Mouse (Mus musculus): ENCODE measurements at regions not wholly inside any gene's neighbourhood (a gene's known extent, or its start where the extent isn't known, plus 50 kb on each side); places are given as distances from the start of the nearest gene placed in this dataset.

DNA sequence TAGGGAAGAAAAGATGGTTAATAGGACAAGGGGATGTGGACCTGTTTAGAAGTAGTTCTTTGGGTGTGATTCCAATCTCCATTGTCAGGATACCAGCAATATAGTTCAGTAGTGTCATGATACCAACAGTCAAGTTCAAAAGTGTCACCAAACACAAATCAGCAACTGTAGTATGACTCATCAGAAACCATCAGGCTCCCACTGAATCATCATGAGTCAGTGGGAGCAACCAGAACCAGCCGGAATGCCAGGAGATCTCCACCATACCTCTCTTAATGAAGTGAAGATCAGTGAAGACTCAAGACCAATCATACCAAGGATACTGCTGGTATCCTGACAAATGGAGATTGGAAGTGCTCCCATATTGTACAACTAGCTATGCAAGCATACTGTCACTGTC lies 410.5 kb downstream of the Rnf144b start:
- H3K4me2 ChIP-seq (ENCODE audit: low read length), result no peak overlapping the region
- H3K4me3 ChIP-seq (ENCODE audit: control insufficient read depth in 1 of 2, insufficient read depth in 1 of 2, low read depth in 1 of 2, low read length in 2 of 2), result no peak overlapping the region
- no peak overlapping the region for H3K9ac ChIP-seq (ENCODE audit: low read length)
- ATAC-seq (ENCODE audit: insufficient number of reproducible peaks, insufficient read depth, low FRiP score, low read depth), result no peak
- no peaks in the 10 kb centered on the region for H3K4me1 ChIP-seq (ENCODE audit: control insufficient read depth in 2 of 2, insufficient read depth in 2 of 2, low read length in 2 of 2)
- no peak overlapping the region for H3K27ac ChIP-seq (replicated peaks in 1 of 2; ENCODE audit: control insufficient read depth in 1 of 2, insufficient read depth in 1 of 2, low read depth in 2 of 2, low read length in 2 of 2)
- 87% methylated on average over 1 of the region's 1 CpGs for WGBS
- no peaks in the 10 kb centered on the region for H3K36me3 ChIP-seq (ENCODE audit: control insufficient read depth, insufficient read depth, low read length)
- no peaks in the 10 kb centered on the region for H3K9me3 ChIP-seq (ENCODE audit: control insufficient read depth, low read length)
- H3K27me3 ChIP-seq (ENCODE audit: control insufficient read depth, insufficient read depth, low read length), result no peaks in the 10 kb centered on the region

DNA sequence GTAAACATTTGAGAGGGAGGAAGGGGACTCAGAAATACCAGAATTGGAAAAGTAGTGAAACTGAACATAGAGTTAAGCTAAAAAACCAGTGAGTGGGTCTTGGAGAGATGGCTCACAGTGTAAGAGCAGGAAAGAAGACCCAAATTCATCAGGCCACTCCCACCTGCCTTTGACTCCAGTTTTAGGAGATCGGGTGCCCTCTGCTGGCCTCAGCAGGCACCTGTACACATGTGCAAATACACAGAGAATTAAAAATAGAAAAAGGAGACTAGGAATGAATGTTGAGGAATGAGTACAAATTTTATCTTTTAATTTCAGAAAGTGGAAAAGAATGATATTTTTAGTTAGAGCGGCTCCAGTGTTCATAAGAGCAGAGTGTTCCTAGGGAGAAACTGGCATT lies 414.7 kb downstream of the Rnf144b start:
- Histone ChIP-seq H3K9ac (ENCODE audit: low read length) (no peak overlapping the region), H3K27me3 (ENCODE audit: control insufficient read depth, insufficient read depth, low read length) (no peaks in the 10 kb centered on the region), H3K4me1 (ENCODE audit: control insufficient read depth in 2 of 2, insufficient read depth in 2 of 2, low read length in 2 of 2) (peaks cover 0 to 6% of the 10 kb centered on the region in 2 experiments; a peak in 2 of 4 replicates), H3K4me2 (ENCODE audit: low read length) (no peak overlapping the region), H3K36me3 (ENCODE audit: control insufficient read depth, insufficient read depth, low read length) (no peaks in the 10 kb centered on the region), H3K4me3 (ENCODE audit: control insufficient read depth in 1 of 2, insufficient read depth in 1 of 2, low read depth in 1 of 2, low read length in 2 of 2) (no peak overlapping the region), H3K27ac (replicated peaks in 1 of 2; ENCODE audit: control insufficient read depth in 1 of 2, insufficient read depth in 1 of 2, low read depth in 2 of 2, low read length in 2 of 2) (no peak overlapping the region), H3K9me3 (ENCODE audit: control insufficient read depth, low read length) (no peaks in the 10 kb centered on the region)
- 89% methylated on average over 2 of the region's 2 CpGs for WGBS
- no peak for ATAC-seq (ENCODE audit: insufficient number of reproducible peaks, insufficient read depth, low FRiP score, low read depth)

- ATAC-seq (ENCODE audit: insufficient number of reproducible peaks, insufficient read depth, low FRiP score, low read depth), result no peak
- H3K27ac ChIP-seq (replicated peaks in 1 of 2; ENCODE audit: control insufficient read depth in 1 of 2, insufficient read depth in 1 of 2, low read depth in 2 of 2, low read length in 2 of 2), result no peak overlapping the region
- H3K9me3 ChIP-seq (ENCODE audit: control insufficient read depth, low read length), result no peaks in the 10 kb centered on the region
- WGBS, result 73% methylated on average over 6 of the region's 6 CpGs
- no peak overlapping the region for H3K4me3 ChIP-seq (ENCODE audit: control insufficient read depth in 1 of 2, insufficient read depth in 1 of 2, low read depth in 1 of 2, low read length in 2 of 2)
- no peak overlapping the region for H3K4me2 ChIP-seq (ENCODE audit: low read length)
- no peaks in the 10 kb centered on the region for H3K27me3 ChIP-seq (ENCODE audit: control insufficient read depth, insufficient read depth, low read length)
- no peak overlapping the region for H3K9ac ChIP-seq (ENCODE audit: low read length)
- H3K36me3 ChIP-seq (ENCODE audit: control insufficient read depth, insufficient read depth, low read length), result no peaks in the 10 kb centered on the region
- H3K4me1 ChIP-seq (ENCODE audit: control insufficient read depth in 2 of 2, insufficient read depth in 2 of 2, low read length in 2 of 2), result no peaks in the 10 kb centered on the region
Observed at GRCm38 (mm10) chr13:47549626-47550025, 427.2 kb downstream of the Rnf144b start.

DNA sequence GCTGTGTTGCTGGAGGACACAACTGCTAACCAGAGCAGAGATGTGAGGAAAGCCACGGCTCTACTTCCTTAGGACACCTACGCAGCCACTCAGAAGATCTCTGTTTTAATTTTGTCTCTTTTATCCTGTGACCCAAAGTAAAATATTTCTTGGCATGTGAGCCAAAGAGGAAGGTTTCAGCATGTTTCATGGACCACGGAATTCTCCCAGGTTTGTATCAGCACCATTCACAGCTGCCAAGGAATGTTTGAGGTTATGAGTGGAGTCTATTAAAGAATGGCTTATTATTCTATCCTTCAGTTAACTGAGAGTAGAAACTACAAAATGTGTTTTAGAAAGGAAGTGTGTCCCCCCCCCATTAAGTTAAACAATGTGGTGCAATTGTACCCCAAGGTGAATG lies 429.8 kb downstream of the Rnf144b start:
- no peaks in the 10 kb centered on the region for H3K9me3 ChIP-seq (ENCODE audit: control insufficient read depth, low read length)
- no peak overlapping the region for H3K27ac ChIP-seq (replicated peaks in 1 of 2; ENCODE audit: control insufficient read depth in 1 of 2, insufficient read depth in 1 of 2, low read depth in 2 of 2, low read length in 2 of 2)
- no peaks in the 10 kb centered on the region for H3K36me3 ChIP-seq (ENCODE audit: control insufficient read depth, insufficient read depth, low read length)
- no peak overlapping the region for H3K4me3 ChIP-seq (ENCODE audit: control insufficient read depth in 1 of 2, insufficient read depth in 1 of 2, low read depth in 1 of 2, low read length in 2 of 2)
- H3K27me3 ChIP-seq (ENCODE audit: control insufficient read depth, insufficient read depth, low read length), result no peaks in the 10 kb centered on the region
- ATAC-seq (ENCODE audit: insufficient number of reproducible peaks, insufficient read depth, low FRiP score, low read depth), result no peak
- H3K4me2 ChIP-seq (ENCODE audit: low read length), result no peak overlapping the region
- 80% methylated on average over 3 of the region's 3 CpGs for WGBS
- no peak overlapping the region for H3K9ac ChIP-seq (ENCODE audit: low read length)
- no peaks in the 10 kb centered on the region for H3K4me1 ChIP-seq (ENCODE audit: control insufficient read depth in 2 of 2, insufficient read depth in 2 of 2, low read length in 2 of 2)

DNA sequence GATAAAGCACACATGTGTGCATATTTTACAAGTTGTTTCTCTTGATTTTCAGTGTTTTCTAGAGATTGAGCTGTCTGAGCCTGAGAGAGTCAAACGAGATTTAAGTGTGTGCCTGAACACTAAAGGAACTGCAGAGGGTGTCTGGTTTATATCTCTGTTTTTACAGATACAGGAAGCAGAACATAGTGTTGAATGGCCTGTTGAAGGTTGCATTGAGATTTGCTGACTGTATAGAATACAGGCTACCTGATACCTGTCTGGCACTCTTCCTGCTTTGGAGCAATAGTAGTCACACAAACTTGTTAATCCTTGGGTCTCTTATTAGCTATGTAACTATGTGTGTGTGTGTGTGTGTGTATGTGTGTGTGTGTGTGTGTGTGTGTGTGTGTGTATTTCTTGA lies 431.7 kb downstream of the Rnf144b start:
- no peaks in the 10 kb centered on the region for H3K27me3 ChIP-seq (ENCODE audit: control insufficient read depth, insufficient read depth, low read length)
- H3K4me3 ChIP-seq (ENCODE audit: control insufficient read depth in 1 of 2, insufficient read depth in 1 of 2, low read depth in 1 of 2, low read length in 2 of 2), result no peak overlapping the region
- no peak overlapping the region for H3K4me2 ChIP-seq (ENCODE audit: low read length)
- no peak overlapping the region for H3K27ac ChIP-seq (replicated peaks in 1 of 2; ENCODE audit: control insufficient read depth in 1 of 2, insufficient read depth in 1 of 2, low read depth in 2 of 2, low read length in 2 of 2)
- H3K9me3 ChIP-seq (ENCODE audit: control insufficient read depth, low read length), result no peaks in the 10 kb centered on the region
- no peak for ATAC-seq (ENCODE audit: insufficient number of reproducible peaks, insufficient read depth, low FRiP score, low read depth)
- no peak overlapping the region for H3K9ac ChIP-seq (ENCODE audit: low read length)
- H3K4me1 ChIP-seq (ENCODE audit: control insufficient read depth in 2 of 2, insufficient read depth in 2 of 2, low read length in 2 of 2), result no peaks in the 10 kb centered on the region
- H3K36me3 ChIP-seq (ENCODE audit: control insufficient read depth, insufficient read depth, low read length), result no peaks in the 10 kb centered on the region
- 9% methylated on average over 1 of the region's 1 CpGs for WGBS

GRCm38 (mm10) chr13:47557196-47557974 lies 434.9 kb downstream of the Rnf144b start:
- no peak overlapping the region for H3K4me2 ChIP-seq (ENCODE audit: low read length)
- H3K9me3 ChIP-seq (ENCODE audit: control insufficient read depth, low read length), result no peaks in the 10 kb centered on the region
- 86% methylated on average over 7 of the region's 7 CpGs for WGBS
- no peak overlapping the region for H3K27ac ChIP-seq (replicated peaks in 1 of 2; ENCODE audit: control insufficient read depth in 1 of 2, insufficient read depth in 1 of 2, low read depth in 2 of 2, low read length in 2 of 2)
- H3K9ac ChIP-seq (ENCODE audit: low read length), result no peak overlapping the region
- H3K4me1 ChIP-seq (ENCODE audit: control insufficient read depth in 2 of 2, insufficient read depth in 2 of 2, low read length in 2 of 2), result no peaks in the 10 kb centered on the region
- no peak overlapping the region for H3K4me3 ChIP-seq (ENCODE audit: control insufficient read depth in 1 of 2, insufficient read depth in 1 of 2, low read depth in 1 of 2, low read length in 2 of 2)
- H3K27me3 ChIP-seq (ENCODE audit: control insufficient read depth, insufficient read depth, low read length), result no peaks in the 10 kb centered on the region
- no peaks in the 10 kb centered on the region for H3K36me3 ChIP-seq (ENCODE audit: control insufficient read depth, insufficient read depth, low read length)
- ATAC-seq (ENCODE audit: insufficient number of reproducible peaks, insufficient read depth, low FRiP score, low read depth), result no peak

DNA sequence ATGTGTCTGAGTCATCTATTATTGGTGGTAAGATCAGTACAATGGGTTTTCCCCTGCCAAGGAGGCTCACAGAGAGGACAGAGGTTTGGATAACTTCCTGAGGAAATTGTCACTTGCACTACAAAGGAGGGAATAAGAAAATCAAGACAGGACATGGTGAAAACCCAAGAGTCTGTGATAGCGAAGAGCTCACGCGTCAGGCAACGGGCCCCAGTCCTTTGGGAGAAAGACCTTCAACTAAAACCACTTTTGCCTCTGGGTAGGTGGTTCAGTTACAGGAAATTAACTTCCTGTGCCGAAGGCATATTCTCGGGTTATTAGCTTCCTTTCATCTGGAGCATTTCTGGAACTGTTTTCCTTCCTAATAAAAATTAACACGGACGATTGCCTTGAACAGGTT lies 440.4 kb downstream of the Rnf144b start:
- WGBS, result 68% methylated on average over 8 of the region's 8 CpGs
- ATAC-seq (ENCODE audit: insufficient number of reproducible peaks, insufficient read depth, low FRiP score, low read depth), result no peak
- H3K4me2 ChIP-seq (ENCODE audit: low read length), result no peak overlapping the region

GRCm38 (mm10) chr13:47576516-47576915 lies 454.1 kb downstream of the Rnf144b start:
- Histone ChIP-seq H3K9ac (ENCODE audit: low read length) (no peak overlapping the region), H3K36me3 (ENCODE audit: control insufficient read depth, insufficient read depth, low read length) (no peaks in the 10 kb centered on the region), H3K4me3 (ENCODE audit: control insufficient read depth in 1 of 2, insufficient read depth in 1 of 2, low read depth in 1 of 2, low read length in 2 of 2) (no peak overlapping the region), H3K9me3 (ENCODE audit: control insufficient read depth, low read length) (no peaks in the 10 kb centered on the region), H3K4me1 (ENCODE audit: control insufficient read depth in 2 of 2, insufficient read depth in 2 of 2, low read length in 2 of 2) (no peaks in the 10 kb centered on the region), H3K27ac (replicated peaks in 1 of 2; ENCODE audit: control insufficient read depth in 1 of 2, insufficient read depth in 1 of 2, low read depth in 2 of 2, low read length in 2 of 2) (no peak overlapping the region), H3K27me3 (ENCODE audit: control insufficient read depth, insufficient read depth, low read length) (no peaks in the 10 kb centered on the region), H3K4me2 (ENCODE audit: low read length) (no peak overlapping the region)
- WGBS, result 67% methylated on average over 3 of the region's 3 CpGs
- ATAC-seq (ENCODE audit: insufficient number of reproducible peaks, insufficient read depth, low FRiP score, low read depth), result no peak

More for the DNA sequence above, 440.4 kb downstream of the Rnf144b start:
- Histone ChIP-seq H3K4me1 (ENCODE audit: control insufficient read depth in 2 of 2, insufficient read depth in 2 of 2, low read length in 2 of 2) (no peaks in the 10 kb centered on the region), H3K9me3 (ENCODE audit: control insufficient read depth, low read length) (no peaks in the 10 kb centered on the region), H3K4me3 (ENCODE audit: control insufficient read depth in 1 of 2, insufficient read depth in 1 of 2, low read depth in 1 of 2, low read length in 2 of 2) (no peak overlapping the region), H3K36me3 (ENCODE audit: control insufficient read depth, insufficient read depth, low read length) (no peaks in the 10 kb centered on the region), H3K27me3 (ENCODE audit: control insufficient read depth, insufficient read depth, low read length) (no peaks in the 10 kb centered on the region), H3K27ac (replicated peaks in 1 of 2; ENCODE audit: control insufficient read depth in 1 of 2, insufficient read depth in 1 of 2, low read depth in 2 of 2, low read length in 2 of 2) (no peak overlapping the region), H3K9ac (ENCODE audit: low read length) (no peak overlapping the region)
